Mouse (Mus musculus) stomach, postnatal 0 days (tissue): Measurements from ENCODE around the gene Fam173a.

Source experiments
- CTCF ChIP-seq: IDR thresholded peaks from 2 replicates; pipeline ENCODE4 v1.5.1; 2016; ENCODE audit warnings: antibody characterized with exemption, low read depth, mild to moderate bottlenecking, moderate library complexity
- EP300 ChIP-seq: optimal IDR thresholded peaks from 2 replicates; pipeline ENCODE3; 2016; ENCODE audit warnings: antibody characterized with exemption

DNA sequence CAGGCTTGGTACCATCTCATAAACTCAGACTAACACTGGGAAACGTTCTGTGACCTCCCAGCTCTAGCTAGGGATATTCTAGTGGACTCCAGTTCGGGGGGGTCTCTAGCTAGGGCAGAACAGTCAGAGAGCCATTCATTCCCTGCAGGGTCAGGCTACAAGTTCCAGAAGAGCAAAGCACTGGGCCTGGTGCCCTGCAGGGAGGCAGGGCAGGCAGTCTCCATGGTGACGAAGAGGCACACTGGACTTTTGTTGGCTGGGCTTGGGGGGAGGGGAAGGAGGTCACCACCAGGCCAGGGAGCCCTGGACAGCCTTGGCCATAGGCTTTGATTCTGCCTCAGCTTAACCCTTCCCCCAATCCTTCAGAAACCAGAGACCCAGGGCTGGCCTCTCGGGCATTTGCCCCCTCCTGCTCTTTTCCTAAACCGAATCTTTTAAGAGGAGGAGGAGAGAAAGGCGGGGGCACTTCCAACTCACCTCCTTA, 3.0 kb upstream of the Fam173a start, which contains the start of gene AC134908.4:
- TF ChIP-seq CTCF (no peak), EP300 (no peak)
